Mouse (Mus musculus) liver, adult (tissue): ENCODE data around the gene Trim33.

Experiments used
- GATA4 ChIP-seq: IDR thresholded peaks from 2 replicates; pipeline ENCODE4 v1.6.1; 2014; ENCODE audit warnings: mild to moderate bottlenecking, low read length; ENCODE audit not compliant: insufficient replicate concordance

The Trim33 gene

DNA sequence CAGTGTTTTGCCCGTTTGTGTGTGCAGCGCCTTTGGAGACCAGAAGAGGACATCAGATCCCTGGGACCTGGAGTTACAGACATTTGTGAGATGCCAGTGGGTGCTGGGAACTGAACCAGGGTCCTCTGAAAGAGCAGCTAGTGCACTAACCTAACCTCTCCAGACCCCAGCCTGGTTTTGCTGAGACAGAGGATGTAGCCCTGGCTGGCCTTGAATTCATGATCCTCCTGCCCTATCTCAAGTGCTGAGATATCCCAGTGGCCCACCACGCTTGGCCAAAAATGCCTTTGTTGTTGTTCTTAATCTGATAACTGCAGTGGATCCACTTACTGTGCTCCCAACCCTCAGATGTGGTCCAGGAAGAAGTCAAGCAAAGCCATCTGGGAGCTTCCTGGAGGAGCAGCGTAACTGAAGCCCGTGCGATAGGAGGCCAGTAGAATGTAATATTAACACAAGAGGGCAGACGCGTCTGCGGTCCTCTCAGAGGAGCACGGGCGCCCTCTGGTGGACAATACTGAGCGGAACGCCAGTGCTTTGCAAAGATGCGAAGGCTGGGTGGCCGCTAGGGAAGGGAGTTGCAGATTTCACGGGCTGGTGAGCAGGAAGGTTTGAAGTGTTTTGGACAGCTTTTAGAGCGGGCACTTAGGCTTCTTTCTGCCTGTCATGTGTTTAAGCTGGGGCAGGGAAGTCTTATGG lies 103.9 kb downstream of the Trim33 start:
- no peak for TF ChIP-seq GATA4

GRCm38 (mm10) chr3:103384486-103384885 lies 105.4 kb downstream of the Trim33 start:
- TF ChIP-seq GATA4: no peak

DNA sequence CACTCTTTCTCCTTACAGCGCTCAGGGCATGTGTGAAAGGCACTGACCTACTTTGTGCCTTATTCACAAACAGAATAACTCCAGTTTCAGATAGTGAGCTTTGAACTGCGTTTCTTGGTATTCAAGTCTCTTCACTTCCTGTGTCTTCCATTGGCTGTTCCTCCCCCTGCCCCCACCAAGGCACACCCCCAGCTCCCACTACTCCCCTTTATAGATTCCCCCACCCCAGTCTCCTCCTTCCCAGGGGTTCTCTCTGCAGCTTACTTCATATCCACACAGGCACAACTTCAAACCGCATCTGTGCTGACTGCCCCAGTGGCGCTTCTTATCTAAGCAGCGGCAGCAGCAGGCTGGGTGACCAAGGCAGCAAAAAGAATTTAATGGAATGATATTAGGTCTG lies 105.9 kb downstream of the Trim33 start:
- no peak for TF ChIP-seq GATA4

DNA sequence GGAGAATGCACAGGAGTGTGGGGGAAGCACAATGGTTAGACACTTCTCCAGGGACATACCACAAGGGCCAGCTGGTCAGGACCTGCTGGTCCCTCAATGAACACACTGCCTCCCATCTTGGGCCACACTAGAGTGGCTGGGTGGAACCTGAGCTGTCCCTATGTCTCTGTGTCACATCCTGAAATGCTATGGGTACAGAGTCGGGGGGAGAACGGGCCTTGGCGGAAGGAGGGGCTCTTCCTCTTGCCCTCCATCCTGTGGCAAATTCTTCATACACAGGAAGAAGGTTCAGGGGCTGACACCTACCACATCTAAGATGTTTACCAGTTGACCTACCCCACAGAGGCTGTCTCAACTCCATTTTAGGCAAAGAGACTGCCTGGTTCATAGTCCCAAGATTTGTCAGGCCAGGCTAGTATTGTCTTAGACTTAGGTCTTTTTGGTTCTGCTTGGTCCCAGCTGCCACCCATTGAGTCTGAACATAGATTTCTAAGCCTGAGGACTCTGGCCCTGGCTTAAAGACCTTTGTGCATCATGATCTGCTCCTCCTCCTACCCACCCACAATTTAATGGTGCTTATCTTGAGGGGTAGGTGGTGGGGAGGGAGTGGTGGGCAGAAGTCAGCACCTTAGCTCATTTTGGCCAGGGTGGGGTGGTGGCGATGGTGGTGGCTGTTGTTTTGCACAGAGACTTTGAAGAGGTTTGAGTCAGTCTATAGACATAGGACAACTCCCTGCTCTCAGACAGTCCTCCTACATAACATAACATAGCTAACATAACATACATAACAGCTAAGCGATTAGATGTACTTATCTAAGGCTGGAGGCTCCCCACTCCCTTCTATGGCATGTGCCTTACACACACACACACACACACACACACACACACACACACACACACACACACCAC lies 106.5 kb downstream of the Trim33 start:
- no peak for TF ChIP-seq GATA4

- no peak for TF ChIP-seq GATA4
Measured at GRCm38 (mm10) chr3:103386292-103387031, 107.4 kb downstream of the Trim33 start.

DNA sequence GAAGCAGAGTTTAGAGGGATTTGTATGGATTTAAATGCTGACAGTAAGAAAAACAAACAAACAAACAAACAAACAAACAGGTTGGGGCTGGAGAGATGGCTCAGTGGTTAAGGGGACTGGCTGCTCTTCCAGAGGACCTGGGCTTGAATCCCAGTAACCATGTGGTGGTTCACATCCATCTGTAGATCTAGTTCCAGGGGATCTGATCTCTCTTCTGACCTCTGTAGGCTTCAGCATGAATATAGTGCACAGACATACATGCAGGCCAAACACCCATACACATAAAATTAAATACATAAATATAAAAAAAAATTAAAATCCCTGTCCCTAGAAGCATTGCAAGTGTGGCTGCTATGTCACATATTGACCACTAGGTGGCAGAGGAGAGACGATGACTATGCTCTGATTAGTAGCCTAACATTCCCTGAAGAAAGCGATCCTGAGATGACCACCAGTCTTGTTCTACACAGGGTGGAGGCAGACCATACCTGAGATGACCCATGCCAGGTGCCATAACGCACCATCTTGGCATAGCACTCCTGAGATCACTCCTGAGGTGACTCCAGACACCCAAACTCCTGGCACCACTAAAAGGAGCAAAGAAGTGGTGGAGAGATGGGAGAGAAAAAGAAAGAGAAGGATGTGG lies 113.6 kb downstream of the Trim33 start:
- TF ChIP-seq GATA4: no peak

GRCm38 (mm10) chr3:103393283-103394060 lies 114.4 kb downstream of the Trim33 start:
- no peak for TF ChIP-seq GATA4

GRCm38 (mm10) chr3:103394121-103394520 lies 115.0 kb downstream of the Trim33 start:
- TF ChIP-seq GATA4: no peak

DNA sequence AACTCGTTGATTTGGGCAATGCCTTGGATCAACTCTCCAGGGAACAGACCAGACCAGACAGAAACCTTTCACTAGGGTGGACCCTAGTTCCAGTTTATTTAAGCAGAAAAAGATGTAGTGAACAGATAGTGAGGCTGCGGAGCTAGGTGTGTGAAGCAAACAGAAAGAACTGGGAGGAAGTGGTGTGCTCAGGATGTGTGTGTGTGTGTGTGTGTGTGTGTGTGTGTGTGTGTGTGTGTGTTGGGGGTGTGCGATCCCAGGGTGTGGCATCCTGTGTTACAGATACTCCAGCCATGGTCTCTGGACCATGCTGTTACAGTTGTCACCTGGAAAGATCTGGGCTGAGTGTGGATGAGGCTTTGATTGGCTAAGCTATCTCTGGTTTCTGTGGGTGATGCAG lies 118.4 kb downstream of the Trim33 start:
- TF ChIP-seq GATA4: no peak

- TF ChIP-seq GATA4: no peak
Measured at GRCm38 (mm10) chr3:103400807-103401206, 121.7 kb downstream of the Trim33 start.

GRCm38 (mm10) chr3:103401342-103402098 lies 122.4 kb downstream of the Trim33 start:
- TF ChIP-seq GATA4: no peak

- TF ChIP-seq GATA4: no peak
Measured at GRCm38 (mm10) chr3:103402212-103402611, 123.1 kb downstream of the Trim33 start.

DNA sequence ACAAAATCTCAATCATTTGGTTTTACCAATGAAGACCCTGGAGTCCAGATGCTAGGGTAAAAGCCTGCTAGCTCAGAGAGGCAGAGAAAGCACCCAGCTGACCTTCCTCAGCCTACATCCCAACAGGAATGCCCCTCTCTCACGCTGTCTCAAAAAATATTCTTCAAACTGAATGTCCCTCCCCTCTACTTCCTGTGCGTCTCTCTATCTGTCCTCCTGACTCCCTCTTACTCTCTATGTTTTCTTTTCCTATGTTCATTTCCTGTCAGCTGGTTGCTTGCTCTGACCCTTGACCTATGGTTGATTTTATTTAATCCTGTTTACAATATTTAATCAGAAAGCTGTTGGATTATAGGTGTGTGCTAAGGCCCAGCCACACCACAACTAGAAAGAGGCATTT lies 126.0 kb downstream of the Trim33 start:
- TF ChIP-seq GATA4: no peak
